ENCODE assay signal across 9 mouse cellular contexts in genomic region chr12:8207578-8207977, GRCm38 (mm10). TPM values are rescaled to one million over a fixed set of nuclear protein-coding genes. Genes with fewer than 3 reads are reported as not detected.
A peak's percentile ranks its signal among the peaks of the same experiment; 100 is the strongest.
DNase-seq lines count a peak whose midpoint lies in the region; ATAC-seq and TF ChIP-seq lines count a peak whose summit lies in the region.
"Had no signal": no experiment of that assay in that cellular context is flagged by ENCODE, and none has a peak within 500 bp of the region (broad histone marks: within the 10 kb centered on the region; RNA-seq: fewer than 3 reads in every experiment).

No protein-coding gene starts in this region.

- TF ChIP-seq POLR2A in MEL (IDR thresholded peaks at IDR 0.05; ENCODE audit: control insufficient read depth in 1 of 2, insufficient read depth in 1 of 2, low read depth in 1 of 2, low read length in 2 of 2, poor library complexity in 1 of 2), result no peak

- no peaks in the 10 kb centered on the region for H3K36me3 ChIP-seq in heart, embryonic 16.5 days (ENCODE audit: control insufficient read depth, insufficient read depth)
- peaks cover 2 to 9% of the 10 kb centered on the region in 2 experiments; a peak in 3 of 4 replicates for H3K36me3 ChIP-seq in MEL (ENCODE audit: control insufficient read depth in 1 of 2, insufficient read depth in 2 of 2, low read length in 2 of 2)
- H3K36me3 ChIP-seq in forebrain, postnatal 0 days (ENCODE audit: insufficient read depth), result no peaks in the 10 kb centered on the region
- no peaks in the 10 kb centered on the region for H3K36me3 ChIP-seq in liver, postnatal 0 days (replicated peaks; ENCODE audit: insufficient read depth, low read length)
- H3K36me3 ChIP-seq: G1E had no signal

- H3K79me2 ChIP-seq in MEL (ENCODE audit: control insufficient read depth, insufficient read depth, low read length, poor library complexity), result peaks cover 8% of the 10 kb centered on the region

- 16% methylated on average over 5 of the region's 5 CpGs for WGBS in heart, embryonic 16.5 days
- WGBS in forebrain, postnatal 0 days, result 19% methylated on average over 5 of the region's 5 CpGs
- 16% methylated on average over 5 of the region's 5 CpGs for WGBS in liver, postnatal 0 days (ENCODE audit: insufficient replicate concordance)

- H3K9ac ChIP-seq in heart, embryonic 16.5 days (ENCODE audit: low read length), result peak overlapping the region; percentile 84
- H3K9ac ChIP-seq in MEL (ENCODE audit: control insufficient read depth, low read depth, low read length, poor library complexity, severe bottlenecking), result peak overlapping the region; percentile 51
- H3K9ac ChIP-seq in forebrain, postnatal 0 days, result peak overlapping the region; percentile 72
- peak overlapping the region; percentile 81 for H3K9ac ChIP-seq in liver, postnatal 0 days (replicated peaks)

- no peaks in the 10 kb centered on the region for H3K9me3 ChIP-seq in heart, embryonic 16.5 days (replicated peaks; ENCODE audit: control insufficient read depth, low read length)
- no peaks in the 10 kb centered on the region for H3K9me3 ChIP-seq in MEL (replicated peaks; ENCODE audit: insufficient read depth, low read length)
- H3K9me3 ChIP-seq in forebrain, postnatal 0 days (ENCODE audit: low read length), result no peaks in the 10 kb centered on the region
- H3K9me3 ChIP-seq in liver, postnatal 0 days (ENCODE audit: low read length), result no peaks in the 10 kb centered on the region

- peak overlapping the region; percentile 32; the same call in 1 of the 2 replicates for H3K27ac ChIP-seq in heart, embryonic 16.5 days (ENCODE audit: low read length)
- H3K27ac ChIP-seq in MEL (ENCODE audit: control insufficient read depth, low read depth, low read length), result 0 out of 2 replicates have a peak overlapping the region, but pooled peaks have one; percentile 10
- H3K27ac ChIP-seq in forebrain, postnatal 0 days (ENCODE audit: low read depth, low read length), result no peak overlapping the region
- peak overlapping the region; percentile 61 for H3K27ac ChIP-seq in liver, postnatal 0 days (ENCODE audit: low read depth)

- H3K4me1 ChIP-seq in heart, embryonic 16.5 days (ENCODE audit: control insufficient read depth, insufficient read depth, low read length), result peaks cover 6% of the 10 kb centered on the region
- H3K4me1 ChIP-seq in MEL (ENCODE audit: control insufficient read depth in 1 of 2, insufficient read depth in 2 of 2, low read length in 2 of 2), result peaks cover 0 to 2% of the 10 kb centered on the region in 2 experiments; a peak in 3 of 4 replicates
- H3K4me1 ChIP-seq in forebrain, postnatal 0 days (ENCODE audit: insufficient read depth), result peaks cover 4% of the 10 kb centered on the region; the same call in 1 of the 2 replicates
- peaks cover 4% of the 10 kb centered on the region for H3K4me1 ChIP-seq in liver, postnatal 0 days (ENCODE audit: insufficient read depth)

- TF ChIP-seq EP300 in MEL (IDR thresholded peaks at IDR 0.05; ENCODE audit: low read depth in 1 of 2, low read length in 2 of 2), result no peak
- TF ChIP-seq EP300 in liver, postnatal 0 days (IDR thresholded peaks at IDR 0.05; ENCODE audit: low read depth), result no peak

- no peak for TF ChIP-seq CTCF in MEL (IDR thresholded peaks at IDR 0.05 in 2 of 3, conservative IDR thresholded peaks at IDR 0.05 in 1 of 3; ENCODE audit: control insufficient read depth in 1 of 3, insufficient read depth in 1 of 3, low read depth in 2 of 3, low read length in 3 of 3, poor library complexity in 1 of 3, severe bottlenecking in 1 of 3)
- no peak for TF ChIP-seq CTCF in forebrain, postnatal 0 days (IDR thresholded peaks at IDR 0.05; ENCODE audit: low read depth)
- TF ChIP-seq CTCF in liver, postnatal 0 days (IDR thresholded peaks at IDR 0.05; ENCODE audit: low read depth), result no peak

- no peaks in the 10 kb centered on the region for H3K27me3 ChIP-seq in heart, embryonic 16.5 days (ENCODE audit: control insufficient read depth, insufficient read depth, low read length)
- no peaks in the 10 kb centered on the region for H3K27me3 ChIP-seq in MEL (ENCODE audit: control insufficient read depth in 1 of 2, insufficient read depth in 2 of 2, low read length in 2 of 2)
- no peaks in the 10 kb centered on the region for H3K27me3 ChIP-seq in forebrain, postnatal 0 days (ENCODE audit: insufficient read depth, low read length)
- no peaks in the 10 kb centered on the region for H3K27me3 ChIP-seq in liver, postnatal 0 days (ENCODE audit: insufficient read depth, low read length)

- no peak for TF ChIP-seq RAD21 in MEL (IDR thresholded peaks at IDR 0.05; ENCODE audit: low read depth, low read length)

- ATAC-seq in heart, embryonic 16.5 days (replicated peaks; ENCODE audit: extremely low read depth, insufficient read depth, low FRiP score), result no peak
- peak; percentile 15 for ATAC-seq in forebrain, postnatal 0 days
- ATAC-seq in liver, postnatal 0 days, result no peak

- peak overlapping the region; percentile 93 for H3K4me3 ChIP-seq in heart, embryonic 16.5 days (ENCODE audit: low read length)
- peak overlapping the region; percentile 85 to 92 for H3K4me3 ChIP-seq in MEL (ENCODE audit: control insufficient read depth in 1 of 2, insufficient read depth in 1 of 2, low read depth in 2 of 2, low read length in 2 of 2)
- peak overlapping the region; percentile 80 for H3K4me3 ChIP-seq in forebrain, postnatal 0 days (ENCODE audit: low read depth, low read length)
- peak overlapping the region; percentile 82 for H3K4me3 ChIP-seq in liver, postnatal 0 days (ENCODE audit: low read depth, low read length)

- intact Hi-C loops in left cerebral cortex, postnatal 14 days (cut with DNase I), result loop anchor here (5.0 kb wide), 1 partner anchor 95 kb away; the partner anchor contains the start of gene Gdf7
- intact Hi-C loops in gastrocnemius, postnatal 36 days (cut with DNase I), result no loop called here

- DNase-seq in heart, adult 18-20 months, result no peak
- no peak for DNase-seq in MEL (ENCODE audit: low read depth, low spot score)
- no peak for DNase-seq in forebrain, postnatal 0 days
- DNase-seq in liver, postnatal 0 days, result no peak
- no peak for DNase-seq in urinary bladder, adult 18-20 months (ENCODE audit: low spot score in 2 of 2)
- DNase-seq in left cerebral cortex, postnatal 14 days (ENCODE audit: low spot score in 2 of 2), result no peak
- DNase-seq in gastrocnemius, postnatal 36 days, result no peak

- H3K4me2 ChIP-seq in heart, embryonic 16.5 days (ENCODE audit: low read depth, low read length), result peak overlapping the region; percentile 80
- peak overlapping the region; percentile 63 for H3K4me2 ChIP-seq in forebrain, postnatal 0 days (ENCODE audit: low read depth)
- peak overlapping the region; percentile 80 for H3K4me2 ChIP-seq in liver, postnatal 0 days (ENCODE audit: low read depth, low read length)

TF ChIP-seq in MEL, 35 proteins besides CTCF, POLR2A, EP300 and RAD21:
- no peak for TF ChIP-seq BHLHE40 (IDR thresholded peaks at IDR 0.05; ENCODE audit: borderline replicate concordance, low read depth, low read length)
- TF ChIP-seq TAL1 (IDR thresholded peaks at IDR 0.05; ENCODE audit: low read length), result no peak
- TF ChIP-seq KAT2A (conservative IDR thresholded peaks at IDR 0.05; ENCODE audit: low read depth, low read length), result no peak
- TF ChIP-seq ZMIZ1 (IDR thresholded peaks at IDR 0.05; ENCODE audit: low read depth, low read length), result no peak
- no peak for TF ChIP-seq GABPA (IDR thresholded peaks at IDR 0.05; ENCODE audit: low read depth, low read length)
- no peak for TF ChIP-seq CHD2 (IDR thresholded peaks at IDR 0.05; ENCODE audit: low read length)
- TF ChIP-seq USF1 (IDR thresholded peaks at IDR 0.05; ENCODE audit: low read depth, low read length), result no peak
- no peak for TF ChIP-seq POLR2AphosphoS2 (IDR thresholded peaks at IDR 0.05; ENCODE audit: low read length)
- no peak for TF ChIP-seq USF2 (IDR thresholded peaks at IDR 0.05; ENCODE audit: borderline replicate concordance in 1 of 2, insufficient read depth in 1 of 2, low read depth in 1 of 2, low read length in 2 of 2)
- TF ChIP-seq ELF1 (IDR thresholded peaks at IDR 0.05; ENCODE audit: low read depth, low read length), result no peak
- no peak for TF ChIP-seq CHD1 (IDR thresholded peaks at IDR 0.05; ENCODE audit: low read depth, low read length)
- no peak for TF ChIP-seq GATA1 (IDR thresholded peaks at IDR 0.05; ENCODE audit: low read depth, low read length)
- TF ChIP-seq NRF1 (IDR thresholded peaks at IDR 0.05; ENCODE audit: insufficient read depth, low read depth, low read length, poor library complexity, severe bottlenecking), result no peak
- TF ChIP-seq MAFK (IDR thresholded peaks at IDR 0.05; ENCODE audit: borderline replicate concordance, low read depth, low read length), result no peak
- TF ChIP-seq POLR2AphosphoS5 (IDR thresholded peaks at IDR 0.05; ENCODE audit: borderline replicate concordance, low read depth, low read length), result no peak
- TF ChIP-seq E2F4 (IDR thresholded peaks at IDR 0.05; ENCODE audit: borderline replicate concordance, low read depth, low read length), result no peak
- no peak for TF ChIP-seq MYB (IDR thresholded peaks at IDR 0.05; ENCODE audit: low read depth, low read length)

RNA-seq across cellular contexts. Expression of gene Ldah, which starts 0.3 kb away (rescaled TPM):
- 36.5 and 43.0 TPM in 2 replicates for polyA plus RNA-seq in heart, embryonic 16.5 days (2015; fragmentation: Nextera tagmentation; extraction: Ambion mirVana)
- 10 to 100 TPM; 25.1 to 25.6 TPM for total RNA-seq in heart, adult 18-20 months (2021)
- 27.2 and 28.6 TPM in 2 replicates for total RNA-seq in MEL (2012; rRNA removed)
- polyA plus RNA-seq in MEL (2012; ENCODE audit: insufficient read depth in 1 of 2, insufficient read length in 2 of 2, low read depth in 1 of 2, low replicate concordance in 2 of 2, missing spikeins in 1 of 2), result 100 to 1,000 TPM in 1 of 2 experiments, 10 to 100 TPM in 1; 44.2 to 132 TPM
- total RNA-seq in forebrain, postnatal 0 days (2014; rRNA removed), result 54.5 TPM in 2 replicates
- polyA plus RNA-seq in forebrain, postnatal 0 days (2015; fragmentation: Nextera tagmentation; extraction: Ambion mirVana), result 74.0 and 85.5 TPM in 2 replicates
- polyA plus RNA-seq in liver, postnatal 0 days (2015; fragmentation: Nextera tagmentation; extraction: Ambion mirVana), result 22.3 and 23.9 TPM in 2 replicates
- 10 to 100 TPM; 39.8 to 42.3 TPM for total RNA-seq in left cerebral cortex, postnatal 14 days (2021)
- 1 to 10 TPM; 8.0 to 9.8 TPM for total RNA-seq in gastrocnemius, postnatal 36 days (2021)
- polyA plus RNA-seq: G1E had no signal
